Mouse (Mus musculus): ENCODE measurements around the gene Pla2g10.
"Not testable (repeated sequence)": the region's sequence is repeated elsewhere in the genome, so short reads cannot be mapped to it uniquely, and the experiment has no call there.

Pla2g10 gene

GRCm38 (mm10) chr16:13729428-13729827, 1.4 kb downstream of the Pla2g10 start:
- no peak for DNase-seq (ENCODE audit: low spot score in 2 of 2)

- DNase-seq (ENCODE audit: low spot score in 2 of 2), result no peak
Observed at GRCm38 (mm10) chr16:13727811-13728335, 2.9 kb downstream of the Pla2g10 start.

DNA sequence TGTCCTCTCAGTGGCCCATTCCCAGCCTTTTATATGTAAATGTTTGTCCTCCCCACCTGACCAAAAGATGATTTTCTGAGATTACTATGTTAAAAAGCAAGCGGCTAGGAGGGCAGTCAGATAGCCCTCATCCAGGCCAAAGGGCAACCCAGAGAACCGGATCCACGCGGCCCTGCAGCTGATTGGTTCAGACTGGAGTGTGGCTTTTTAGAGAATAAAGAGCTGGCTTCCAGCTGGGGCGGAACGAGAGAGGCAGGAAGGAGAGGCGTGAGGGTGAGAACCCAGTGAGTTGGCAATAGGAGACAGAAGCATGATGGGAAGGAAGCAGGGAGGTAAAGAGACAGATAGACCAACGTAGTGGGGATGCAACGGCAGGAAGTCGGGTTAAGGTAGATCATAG, 7.8 kb downstream of the Pla2g10 start:
- no peak for DNase-seq (ENCODE audit: low spot score in 2 of 2)

GRCm38 (mm10) chr16:13716821-13717553, 13.8 kb downstream of the Pla2g10 start:
- no peak for DNase-seq (ENCODE audit: low spot score in 2 of 2)

DNA sequence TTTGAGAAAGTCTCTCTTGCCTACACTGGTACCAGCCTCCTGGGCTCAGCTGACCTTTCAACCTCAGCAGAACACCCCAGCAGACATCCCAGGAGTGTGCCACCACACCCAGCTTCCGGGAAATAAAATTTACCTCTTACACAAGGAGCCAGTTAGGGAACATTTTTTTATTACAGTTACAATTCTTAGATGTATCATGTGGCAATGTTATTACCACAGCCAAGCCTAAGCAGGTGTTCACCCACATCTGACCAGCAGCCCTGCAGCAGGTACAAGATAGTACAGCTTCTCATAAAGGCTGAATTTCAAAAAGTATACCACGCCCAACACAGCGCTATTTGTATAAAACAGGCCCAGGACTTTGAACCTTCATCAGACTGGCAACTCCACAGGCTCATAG, 15.9 kb downstream of the Pla2g10 start:
- DNase-seq (ENCODE audit: low spot score in 2 of 2), result no peak

DNA sequence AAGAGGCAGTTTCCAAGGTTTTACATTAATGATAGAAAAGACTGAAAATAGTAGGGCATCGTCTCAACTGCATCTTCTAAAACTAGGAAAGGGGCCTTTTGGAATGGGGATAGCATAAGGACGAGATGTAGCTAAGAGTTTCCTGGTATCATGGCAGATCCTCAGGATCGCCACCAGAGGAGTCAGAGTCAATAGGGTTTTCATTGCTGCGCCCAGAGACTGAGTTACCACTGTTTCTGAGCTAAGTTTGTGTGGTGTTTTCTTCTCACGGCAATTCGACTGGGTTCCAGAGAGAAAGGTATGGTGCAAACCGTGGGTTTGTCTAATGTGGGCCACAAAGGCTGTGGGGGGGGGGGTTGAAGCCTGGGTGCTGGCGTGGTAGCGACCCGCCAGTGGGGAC, 26.1 kb downstream of the Pla2g10 start:
- no peak for DNase-seq (ENCODE audit: low spot score in 2 of 2)

- DNase-seq (ENCODE audit: low spot score in 2 of 2), result no peak
Observed at GRCm38 (mm10) chr16:13702184-13702583, 28.6 kb downstream of the Pla2g10 start.

DNA sequence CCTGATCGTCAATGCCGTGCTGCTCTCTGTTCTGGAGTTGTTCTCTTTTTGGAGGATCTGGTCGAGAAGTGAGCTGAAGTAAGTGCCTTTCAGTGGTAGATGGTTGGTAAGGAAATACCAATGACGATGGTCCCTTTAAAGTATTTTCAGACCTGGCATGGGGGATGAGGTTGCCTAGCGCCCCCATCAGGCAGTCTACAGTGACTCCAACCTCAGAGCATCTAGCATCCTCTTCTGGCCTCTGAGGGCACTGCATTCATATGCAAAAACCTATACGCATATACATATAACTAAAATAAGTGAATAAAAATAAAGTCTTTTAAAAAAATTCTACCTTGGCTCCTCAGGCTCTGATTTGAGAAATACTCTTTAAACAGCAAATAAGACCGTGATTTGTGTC, 31.8 kb downstream of the Pla2g10 start:
- no peak for DNase-seq (ENCODE audit: low spot score in 2 of 2)

DNA sequence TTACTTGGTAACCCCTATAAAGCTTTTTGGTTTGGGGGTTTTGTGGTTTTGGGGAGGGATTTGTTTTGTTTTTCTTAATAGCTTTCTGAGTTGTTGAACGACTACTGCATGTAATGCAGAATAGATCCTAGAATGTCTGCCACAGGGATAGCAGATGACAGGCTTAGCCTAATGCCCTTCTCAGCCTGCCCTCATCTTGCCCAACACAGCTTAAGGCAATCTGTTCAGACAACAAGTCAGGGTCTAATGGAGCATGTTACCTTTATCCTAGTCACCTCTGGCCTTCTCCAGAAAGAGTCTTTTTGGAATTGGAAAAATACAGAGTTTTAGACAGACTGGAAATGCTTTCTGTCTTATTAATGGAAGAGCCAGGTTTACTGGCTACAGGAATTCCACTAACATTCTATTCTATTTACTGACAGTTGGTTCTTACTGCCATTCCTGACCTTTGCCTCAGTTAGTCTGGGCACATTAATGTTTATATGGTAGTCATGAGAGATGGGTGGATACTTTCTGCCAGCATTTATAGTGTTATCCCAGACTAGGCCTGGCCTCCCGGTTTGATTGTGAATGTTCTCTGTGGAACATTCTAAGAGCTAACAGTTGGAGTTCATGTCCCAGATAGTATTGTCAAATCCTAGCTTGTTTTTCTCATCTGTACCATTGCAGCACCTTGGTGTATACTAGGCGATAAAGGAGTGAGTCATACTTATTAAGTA, 52.0 kb downstream of the Pla2g10 start:
- DNase-seq (ENCODE audit: low spot score in 2 of 2), result no peak

- no peak for DNase-seq (ENCODE audit: low spot score in 2 of 2)
Observed at GRCm38 (mm10) chr16:13674511-13674910, 56.3 kb downstream of the Pla2g10 start.

- no peak for DNase-seq (ENCODE audit: low spot score in 2 of 2)
Observed at GRCm38 (mm10) chr16:13673114-13673513, 57.7 kb downstream of the Pla2g10 start.

- peak in 1 of 2 experiments; percentile 22 for DNase-seq (ENCODE audit: low spot score in 2 of 2)
Observed at GRCm38 (mm10) chr16:13672386-13672898, 58.3 kb downstream of the Pla2g10 start.

DNA sequence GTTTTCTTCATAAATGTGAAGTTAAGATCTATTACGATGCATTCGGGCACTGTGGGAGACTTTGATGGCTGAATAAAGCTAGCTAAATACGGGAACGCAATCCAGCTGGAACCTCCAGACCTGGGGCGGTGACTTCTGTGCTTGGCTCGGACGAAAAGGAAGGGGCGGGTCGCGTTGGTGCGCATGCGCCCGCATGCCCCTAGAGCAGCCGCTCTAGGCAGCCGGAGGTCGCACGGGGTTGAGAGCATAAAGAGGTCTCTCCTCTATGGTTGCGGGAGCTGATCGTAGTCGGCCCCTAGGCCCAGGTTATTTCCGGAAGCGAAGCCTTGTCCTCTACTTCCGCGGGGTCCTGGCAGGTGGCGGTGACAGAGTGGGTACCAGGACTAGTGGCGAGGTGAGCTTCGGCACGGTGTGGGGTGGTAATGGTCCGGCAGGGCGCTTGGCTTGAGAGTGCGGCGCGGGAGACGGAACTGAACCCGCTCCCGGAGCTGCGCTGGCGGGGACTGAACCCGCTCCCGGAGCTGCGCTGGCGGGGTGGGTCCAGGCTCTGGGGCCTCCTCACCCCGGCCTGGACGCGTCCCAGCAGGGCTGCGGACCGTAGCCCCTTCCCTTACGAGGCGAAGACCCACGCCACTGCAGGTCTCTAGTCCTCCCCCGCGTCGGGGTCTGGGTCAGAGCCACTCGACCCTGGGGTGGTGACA, 58.9 kb downstream of the Pla2g10 start, which contains the start of the genes Bfar and 3110001I22Rik:
TSS of gene Bfar (plus strand) at position 174 of the 701 bp plus-strand sequence.
TSS of gene 3110001I22Rik (plus strand) at position 245 of the 701 bp plus-strand sequence.
- DNase-seq (ENCODE audit: low spot score in 2 of 2), result peak; percentile 63 to 87

DNA sequence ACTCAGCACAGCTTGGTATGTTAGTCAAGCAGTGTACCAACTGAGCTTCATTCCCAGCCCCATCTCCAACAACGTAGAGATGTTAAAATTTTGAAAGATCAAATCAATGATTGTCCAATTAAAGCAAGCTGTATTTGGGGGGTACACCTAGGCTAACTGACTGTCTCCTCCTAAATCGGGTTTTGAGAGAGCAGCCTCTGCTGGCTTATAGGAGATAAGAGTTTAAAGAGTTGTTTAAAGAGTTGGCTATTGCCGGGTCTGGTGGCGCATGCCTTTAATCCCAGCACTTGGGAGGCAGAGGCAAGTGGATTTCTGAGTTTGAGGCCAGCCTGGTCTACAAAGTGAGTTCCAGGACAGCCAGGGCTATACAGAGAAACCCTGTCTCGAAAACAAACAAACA, 59.9 kb downstream of the Pla2g10 start:
- not testable (repeated sequence) for DNase-seq (ENCODE audit: low spot score in 2 of 2)

DNA sequence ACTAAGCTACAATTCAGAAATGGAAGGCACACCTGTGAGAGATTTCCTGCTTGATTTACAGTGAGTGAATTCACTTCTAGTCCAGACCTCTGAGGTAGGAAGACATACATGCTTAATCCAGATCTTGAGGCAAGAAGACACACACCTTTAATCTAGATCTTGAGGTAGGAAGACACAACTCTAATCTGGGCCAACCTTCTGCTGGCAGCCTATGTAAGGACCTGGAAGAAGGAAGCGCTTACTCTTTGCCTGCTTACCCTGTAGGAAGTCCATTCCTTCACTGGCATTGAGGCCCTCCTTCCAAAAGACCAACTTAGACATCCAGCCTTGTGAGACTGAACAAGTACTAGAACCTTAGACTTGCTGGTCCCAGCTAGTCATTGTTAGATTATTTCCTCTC, 61.5 kb downstream of the Pla2g10 start:
- no peak for DNase-seq (ENCODE audit: low spot score in 2 of 2)

DNA sequence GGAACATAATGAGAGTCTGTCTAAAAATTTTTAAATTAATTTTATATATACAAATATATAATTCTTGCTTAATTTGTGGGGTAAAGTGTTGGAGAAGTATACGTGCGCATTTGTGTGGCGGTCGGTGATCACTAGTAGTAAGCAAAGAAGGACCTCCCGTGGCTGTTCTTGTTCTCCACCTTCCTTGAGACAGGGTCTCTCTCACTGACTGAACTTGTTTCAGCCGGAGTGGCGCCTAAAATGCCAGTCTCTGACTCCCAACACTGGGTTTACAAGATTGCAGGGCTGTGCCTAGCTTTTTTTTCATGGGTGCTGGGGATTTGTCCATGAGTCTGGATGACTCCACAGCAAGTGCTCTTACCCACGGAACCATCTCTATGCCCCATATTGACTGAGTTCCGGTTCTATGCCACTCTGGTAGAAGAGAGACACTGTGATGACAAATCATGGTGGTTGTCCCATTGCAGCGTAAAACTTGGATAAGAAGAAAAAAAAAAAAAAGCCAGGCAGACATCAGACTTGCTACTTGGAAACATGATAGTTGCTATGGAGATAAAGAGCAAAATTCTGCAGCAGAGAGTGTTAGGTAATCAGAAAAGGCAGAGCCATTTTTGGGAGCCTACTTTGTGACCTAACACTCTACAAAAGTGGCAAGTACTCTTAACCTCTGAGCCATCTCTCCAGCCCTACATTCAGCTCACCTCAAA, 62.2 kb downstream of the Pla2g10 start:
- no peak for DNase-seq (ENCODE audit: low spot score in 2 of 2)

GRCm38 (mm10) chr16:13667878-13668343, 62.9 kb downstream of the Pla2g10 start, which contains the start of gene Parn:
Gene Parn, minus strand, starts transcription at chr16:13668170.
- DNase-seq (ENCODE audit: low spot score in 2 of 2), result peak; percentile 84 to 87
